Mouse (Mus musculus): ENCODE measurements around the gene Cacna1e. TPM values are rescaled to one million over a fixed set of nuclear protein-coding genes. Genes with fewer than 3 reads are reported as not detected.

Cacna1e gene
- polyA plus RNA-seq, 1 experiment = not detected

DNA sequence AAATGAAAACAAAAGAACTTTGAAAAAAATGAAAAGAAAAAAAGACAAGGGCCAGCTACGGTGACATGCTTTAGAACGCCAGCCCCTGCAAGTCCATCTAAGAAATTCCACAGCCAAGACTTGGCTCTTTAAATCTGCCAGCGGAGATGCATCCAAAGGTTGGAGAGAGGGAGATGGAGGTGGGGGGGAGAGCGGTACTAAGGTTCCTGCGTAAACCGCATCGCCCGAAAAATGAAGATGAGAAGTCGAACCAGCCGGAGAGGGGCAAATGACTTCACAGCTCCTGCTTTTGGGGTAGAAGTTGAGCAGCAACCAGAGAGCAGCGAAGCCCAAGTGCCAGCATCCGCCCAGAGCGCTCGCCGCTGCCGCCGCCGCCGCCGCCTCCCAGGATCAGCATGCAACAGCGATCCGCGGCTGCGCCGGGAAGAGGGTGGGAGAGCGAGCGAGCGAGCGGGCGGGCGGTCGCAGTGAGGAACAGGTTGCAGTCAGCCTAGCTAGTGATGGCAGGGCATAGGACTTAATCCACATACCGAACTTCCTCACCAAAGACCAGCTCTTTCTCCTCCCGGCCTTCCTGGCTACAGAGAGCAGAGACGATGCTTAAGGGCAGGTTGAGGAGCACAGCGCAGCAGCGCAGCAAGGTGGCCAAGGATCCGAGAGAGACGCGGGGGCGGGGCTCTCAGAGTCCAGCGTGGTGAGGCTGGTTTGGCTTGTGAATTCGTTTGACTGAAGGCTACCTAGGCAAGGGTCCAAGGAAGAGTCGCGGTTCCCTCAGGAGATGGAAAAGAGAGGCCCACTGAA is 157.7 kb downstream of the Cacna1e start:
- TF ChIP-seq POLR2A (IDR thresholded peaks at IDR 0.05; ENCODE audit: borderline replicate concordance, low read depth, low read length) = no peak
- no peak for TF ChIP-seq CTCF (IDR thresholded peaks at IDR 0.05; ENCODE audit: low read depth, low read length)
- no peak overlapping the region for H3K27ac ChIP-seq (ENCODE audit: insufficient read depth, low read depth, low read length)
- no peaks in the 10 kb centered on the region for H3K4me1 ChIP-seq (ENCODE audit: control insufficient read depth, insufficient read depth, low read length)
- no peak overlapping the region for H3K4me3 ChIP-seq (ENCODE audit: insufficient read depth, low read length)

DNA sequence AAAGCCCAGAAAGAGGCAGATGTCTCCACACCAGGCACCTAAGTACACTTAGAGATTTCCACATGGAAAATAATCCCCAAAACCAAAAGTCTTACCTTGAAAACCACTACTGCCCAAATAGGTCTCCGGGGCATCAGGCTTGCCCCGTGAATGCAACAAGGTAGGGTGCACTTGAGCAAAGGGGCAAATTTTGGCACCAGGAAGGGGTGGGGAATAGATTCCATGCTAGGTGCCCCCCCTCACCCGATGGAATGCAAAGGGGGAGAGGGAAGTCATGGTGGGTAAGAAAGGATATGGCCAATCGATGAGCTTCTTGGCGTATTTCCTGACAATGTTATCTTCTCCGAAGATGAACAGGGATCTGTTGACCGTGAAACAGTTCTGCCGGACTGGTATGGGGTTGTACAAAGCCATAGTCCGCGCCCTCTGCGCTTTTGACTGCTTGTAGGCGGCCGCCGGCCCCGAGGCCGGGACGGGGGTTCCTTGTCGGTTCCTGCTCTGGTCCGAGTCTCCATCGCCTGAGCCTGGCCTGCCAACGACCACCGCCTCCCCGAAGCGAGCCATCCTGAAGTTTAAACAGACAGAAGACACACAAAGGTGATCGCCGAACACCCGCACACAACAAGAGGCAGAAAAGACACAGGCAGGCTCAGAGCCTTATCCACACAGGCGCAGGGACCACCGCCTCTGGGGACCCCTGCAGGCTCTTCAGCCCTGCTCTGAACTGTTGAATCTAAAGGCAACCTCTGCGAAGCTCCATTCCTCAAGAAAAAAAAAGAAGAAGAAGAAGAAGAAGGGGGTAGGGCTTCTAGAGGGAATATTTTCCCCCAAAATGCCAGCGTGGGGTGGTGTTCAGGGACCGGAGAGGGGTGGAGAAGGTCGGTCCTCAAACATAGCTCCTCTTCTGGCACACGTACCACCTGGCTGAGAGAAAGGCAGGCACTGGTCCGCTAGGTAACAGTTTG is 158.7 kb downstream of the Cacna1e start:
- Histone ChIP-seq H3K4me3 (ENCODE audit: insufficient read depth, low read length) (no peak overlapping the region), H3K27ac (ENCODE audit: insufficient read depth, low read depth, low read length) (no peak overlapping the region), H3K4me1 (ENCODE audit: control insufficient read depth, insufficient read depth, low read length) (no peaks in the 10 kb centered on the region)
- no peak for TF ChIP-seq CTCF (IDR thresholded peaks at IDR 0.05; ENCODE audit: low read depth, low read length)
- no peak for TF ChIP-seq POLR2A (IDR thresholded peaks at IDR 0.05; ENCODE audit: borderline replicate concordance, low read depth, low read length)

DNA sequence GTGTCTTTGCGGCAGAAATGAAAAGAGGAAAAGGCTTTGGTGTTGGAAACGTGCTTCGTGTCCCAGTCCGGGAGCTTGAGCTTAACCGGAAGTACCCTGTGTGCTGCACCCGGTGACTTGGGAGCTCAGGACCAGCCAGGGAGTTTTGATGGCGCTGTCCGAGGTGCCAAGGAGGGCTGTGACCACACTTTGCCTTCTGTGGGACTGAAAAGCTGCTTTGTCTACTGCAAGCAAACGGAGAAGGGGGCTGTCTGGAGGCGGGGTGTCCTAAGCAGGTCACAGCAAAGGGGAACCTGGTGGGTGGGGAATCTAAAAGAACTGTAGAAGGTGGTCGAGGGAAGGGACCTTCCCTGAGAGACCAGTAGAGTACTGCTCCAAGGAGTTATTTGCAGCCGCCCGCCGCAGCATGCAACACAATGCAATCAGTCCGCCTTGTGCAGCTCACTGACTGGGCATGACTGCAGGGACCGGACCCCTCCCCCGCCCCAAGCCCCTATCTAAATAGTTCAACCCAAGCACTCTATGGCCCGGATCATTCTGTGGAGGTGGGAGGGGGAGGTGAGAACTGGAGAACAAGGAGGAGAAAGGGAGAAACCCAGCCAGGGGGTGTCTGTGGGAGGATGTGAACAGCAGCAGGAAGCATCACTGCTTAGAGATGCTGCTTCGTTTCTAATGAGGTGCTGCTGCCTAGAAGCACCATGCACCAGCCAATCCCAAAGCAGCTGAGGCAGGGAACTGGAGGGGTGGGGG is 160.6 kb downstream of the Cacna1e start:
- Histone ChIP-seq H3K4me1 (ENCODE audit: control insufficient read depth, insufficient read depth, low read length) (no peaks in the 10 kb centered on the region), H3K27ac (ENCODE audit: insufficient read depth, low read depth, low read length) (no peak overlapping the region), H3K4me3 (ENCODE audit: insufficient read depth, low read length) (no peak overlapping the region)
- TF ChIP-seq CTCF (IDR thresholded peaks at IDR 0.05; ENCODE audit: low read depth, low read length) (no peak), POLR2A (IDR thresholded peaks at IDR 0.05; ENCODE audit: borderline replicate concordance, low read depth, low read length) (no peak)

DNA sequence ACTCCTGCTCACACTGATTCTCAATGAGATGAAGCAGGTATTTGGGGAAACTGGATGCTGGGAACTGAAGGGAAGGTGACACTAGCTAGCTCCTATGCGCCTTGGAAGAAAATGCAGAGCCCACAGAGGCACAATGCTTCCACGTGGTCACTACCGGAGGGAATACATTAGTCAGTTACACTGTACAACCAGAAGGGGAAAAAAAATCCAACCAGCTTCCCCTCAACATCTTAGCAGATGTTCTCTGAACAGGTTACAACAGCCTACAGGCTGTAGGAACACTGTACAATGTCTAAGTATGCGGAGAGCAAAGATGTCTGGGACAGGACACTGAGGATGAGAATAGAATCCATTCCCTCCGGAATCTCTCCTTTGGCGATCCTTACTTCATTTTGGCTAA is 161.2 kb downstream of the Cacna1e start:
- no peak overlapping the region for H3K27ac ChIP-seq (ENCODE audit: insufficient read depth, low read depth, low read length)
- H3K4me1 ChIP-seq (ENCODE audit: control insufficient read depth, insufficient read depth, low read length) = no peaks in the 10 kb centered on the region
- TF ChIP-seq POLR2A (IDR thresholded peaks at IDR 0.05; ENCODE audit: borderline replicate concordance, low read depth, low read length) = no peak
- TF ChIP-seq CTCF (IDR thresholded peaks at IDR 0.05; ENCODE audit: low read depth, low read length) = no peak

DNA sequence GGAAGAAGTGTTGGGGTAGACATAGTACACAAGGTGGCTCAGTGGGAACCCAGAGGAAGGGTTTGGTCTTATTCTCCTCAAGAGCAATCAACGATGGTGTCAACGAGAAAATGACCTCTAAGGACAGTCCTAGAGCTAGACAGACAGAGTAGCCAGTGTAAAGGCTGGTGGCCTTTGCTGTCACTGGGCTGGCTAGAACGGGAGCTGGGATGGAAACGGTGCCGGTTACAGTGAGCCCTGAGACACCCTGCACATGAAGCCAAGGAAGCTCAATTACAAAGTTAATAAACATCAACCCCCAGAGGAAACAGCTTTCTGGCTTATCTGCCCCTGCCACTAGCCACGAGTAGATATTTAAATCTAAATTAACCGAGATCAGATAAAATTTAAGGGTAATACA is 168.7 kb downstream of the Cacna1e start:
- Histone ChIP-seq H3K4me1 (ENCODE audit: control insufficient read depth, insufficient read depth, low read length) (no peaks in the 10 kb centered on the region), H3K4me3 (ENCODE audit: insufficient read depth, low read length) (no peak overlapping the region), H3K27ac (ENCODE audit: insufficient read depth, low read depth, low read length) (no peak overlapping the region)
- TF ChIP-seq POLR2A (IDR thresholded peaks at IDR 0.05; ENCODE audit: borderline replicate concordance, low read depth, low read length) (no peak), CTCF (IDR thresholded peaks at IDR 0.05; ENCODE audit: low read depth, low read length) (no peak)

More for the DNA sequence above, 161.2 kb downstream of the Cacna1e start:
- H3K4me3 ChIP-seq (ENCODE audit: insufficient read depth, low read length) = no peak overlapping the region

DNA sequence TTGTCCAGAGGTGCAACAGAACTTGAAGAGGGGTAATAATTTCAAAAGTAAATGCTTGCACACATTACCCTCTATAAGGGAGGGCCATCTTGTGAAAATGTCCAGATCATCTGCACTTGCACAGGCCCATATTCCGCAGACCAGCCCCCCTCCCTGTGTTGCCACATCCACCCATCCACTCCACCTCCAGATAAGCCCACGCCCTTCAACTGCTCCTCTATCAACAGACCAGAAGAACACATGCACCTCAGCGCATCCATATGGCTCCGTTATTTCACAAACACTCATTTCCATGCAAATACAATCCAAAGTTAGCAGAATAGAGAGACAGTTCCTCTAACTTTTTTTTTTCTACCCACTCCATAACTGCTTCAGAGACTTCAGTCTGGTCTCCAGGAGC is 171.6 kb downstream of the Cacna1e start:
- H3K27ac ChIP-seq (ENCODE audit: insufficient read depth, low read depth, low read length) = no peak overlapping the region
- TF ChIP-seq CTCF (IDR thresholded peaks at IDR 0.05; ENCODE audit: low read depth, low read length) (no peak), POLR2A (IDR thresholded peaks at IDR 0.05; ENCODE audit: borderline replicate concordance, low read depth, low read length) (no peak)
- no peak overlapping the region for H3K4me3 ChIP-seq (ENCODE audit: insufficient read depth, low read length)
- H3K4me1 ChIP-seq (ENCODE audit: control insufficient read depth, insufficient read depth, low read length) = no peaks in the 10 kb centered on the region

DNA sequence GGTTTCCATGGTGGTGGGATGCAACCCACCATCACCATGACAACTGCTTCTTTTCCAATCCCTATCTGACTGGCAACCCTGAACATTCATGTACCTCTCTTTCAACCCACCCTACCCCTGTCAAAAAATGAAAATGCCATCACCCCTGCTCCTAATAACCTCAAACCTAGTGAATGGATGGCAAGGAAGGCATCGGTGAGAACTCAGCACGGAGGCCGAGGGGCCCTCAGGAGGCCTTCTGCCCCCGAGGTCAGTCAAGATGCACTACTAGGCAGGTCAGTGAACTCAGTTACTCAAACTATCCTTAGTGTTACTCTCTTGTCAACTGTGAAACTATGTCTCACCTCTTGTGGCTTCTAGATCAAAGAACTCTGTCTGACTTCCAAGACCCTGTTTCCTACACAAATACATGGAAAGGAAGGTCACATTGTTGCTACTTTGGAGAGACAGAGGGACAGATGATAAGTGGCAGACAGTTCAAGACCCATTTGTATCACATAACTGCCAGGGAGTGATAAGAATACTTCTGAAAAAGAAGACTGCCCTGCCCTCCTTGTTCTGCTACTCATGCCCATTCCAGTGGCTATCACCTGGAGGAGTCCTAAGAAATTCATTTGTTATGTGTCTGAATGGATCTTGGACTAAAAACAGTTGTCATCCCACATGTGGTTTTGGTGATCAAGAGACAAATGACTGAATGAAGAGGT is 176.6 kb downstream of the Cacna1e start:
- H3K27ac ChIP-seq (ENCODE audit: insufficient read depth, low read depth, low read length) = no peak overlapping the region
- no peak overlapping the region for H3K4me3 ChIP-seq (ENCODE audit: insufficient read depth, low read length)
- no peaks in the 10 kb centered on the region for H3K4me1 ChIP-seq (ENCODE audit: control insufficient read depth, insufficient read depth, low read length)
- no peak for TF ChIP-seq CTCF (IDR thresholded peaks at IDR 0.05; ENCODE audit: low read depth, low read length)
- no peak for TF ChIP-seq POLR2A (IDR thresholded peaks at IDR 0.05; ENCODE audit: borderline replicate concordance, low read depth, low read length)

DNA sequence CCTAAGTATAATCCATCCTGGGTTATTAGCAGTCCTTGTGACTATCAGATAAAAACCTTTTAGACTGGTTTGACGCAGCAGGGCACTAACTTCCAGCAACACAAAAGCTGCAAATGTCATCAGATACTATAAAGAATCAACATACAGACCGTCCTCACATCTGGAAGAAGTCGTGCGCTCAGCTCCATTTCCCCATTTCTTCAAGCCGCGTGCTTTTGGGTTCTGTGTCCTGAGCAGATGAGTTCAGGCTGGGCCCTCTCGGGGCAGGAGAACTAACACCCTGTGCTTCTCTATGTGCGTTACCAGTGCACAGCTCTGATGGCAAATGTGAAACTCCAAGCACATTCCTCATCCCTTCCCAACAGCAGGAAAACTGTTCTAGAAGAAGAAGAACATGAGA is 177.3 kb downstream of the Cacna1e start:
- no peak for TF ChIP-seq POLR2A (IDR thresholded peaks at IDR 0.05; ENCODE audit: borderline replicate concordance, low read depth, low read length)
- TF ChIP-seq CTCF (IDR thresholded peaks at IDR 0.05; ENCODE audit: low read depth, low read length) = no peak
- Histone ChIP-seq H3K4me3 (ENCODE audit: insufficient read depth, low read length) (no peak overlapping the region), H3K4me1 (ENCODE audit: control insufficient read depth, insufficient read depth, low read length) (no peaks in the 10 kb centered on the region), H3K27ac (ENCODE audit: insufficient read depth, low read depth, low read length) (no peak overlapping the region)

Data from bone marrow macrophage, adult 2 months (primary cell).